Mouse (Mus musculus) B cell, adult 2 months (primary cell): ENCODE measurements around the gene Gramd2.

Experiments used
- DNase-seq, 2 experiments: peaks; one replicate each; pipeline ENCODE4 v3.0.0; 2022

Gene Gramd2

GRCm38 (mm10) chr9:59668473-59668872, 11.5 kb upstream of the Gramd2 start:
- DNase-seq, result no peak

GRCm38 (mm10) chr9:59669172-59669571, 10.8 kb upstream of the Gramd2 start:
- no peak for DNase-seq

- no peak for DNase-seq
These were observed 7.6 kb upstream of the Gramd2 start for GRCm38 (mm10) chr9:59672195-59672894.

GRCm38 (mm10) chr9:59673427-59673826, 6.5 kb upstream of the Gramd2 start:
- no peak for DNase-seq

GRCm38 (mm10) chr9:59675598-59675997, 4.3 kb upstream of the Gramd2 start:
- DNase-seq, result no peak

- DNase-seq, result peak; percentile 37 to 51
These were observed 1.6 kb upstream of the Gramd2 start for GRCm38 (mm10) chr9:59678313-59678712.

GRCm38 (mm10) chr9:59680534-59680875, 561 bp downstream of the Gramd2 start:
- DNase-seq, result no peak

- DNase-seq, result no peak
These were observed 4.1 kb downstream of the Gramd2 start for GRCm38 (mm10) chr9:59684020-59684419.

- no peak for DNase-seq
These were observed 7.6 kb downstream of the Gramd2 start for GRCm38 (mm10) chr9:59687416-59688046.

GRCm38 (mm10) chr9:59691635-59692094, 11.7 kb downstream of the Gramd2 start:
- no peak for DNase-seq

- DNase-seq, result no peak
These were observed 12.2 kb downstream of the Gramd2 start for GRCm38 (mm10) chr9:59692145-59692544.

- no peak for DNase-seq
These were observed 14.9 kb downstream of the Gramd2 start for GRCm38 (mm10) chr9:59694571-59695450.

- no peak for DNase-seq
These were observed 15.5 kb downstream of the Gramd2 start for GRCm38 (mm10) chr9:59695451-59695813.

GRCm38 (mm10) chr9:59696381-59696780, 16.4 kb downstream of the Gramd2 start:
- DNase-seq, result no peak

- DNase-seq, result no peak
These were observed 21.1 kb downstream of the Gramd2 start for GRCm38 (mm10) chr9:59701094-59701493.

- DNase-seq, result no peak
These were observed 23.2 kb downstream of the Gramd2 start for GRCm38 (mm10) chr9:59703099-59703498.

GRCm38 (mm10) chr9:59706850-59707825, 27.2 kb downstream of the Gramd2 start:
- peak in 1 of 2 experiments; percentile 8 for DNase-seq

GRCm38 (mm10) chr9:59709225-59709624, 29.3 kb downstream of the Gramd2 start:
- DNase-seq, result no peak

GRCm38 (mm10) chr9:59716275-59716898, 36.4 kb downstream of the Gramd2 start:
- no peak for DNase-seq

GRCm38 (mm10) chr9:59718237-59718636, 38.3 kb downstream of the Gramd2 start:
- no peak for DNase-seq

- no peak for DNase-seq
These were observed 41.2 kb downstream of the Gramd2 start for GRCm38 (mm10) chr9:59721144-59721543.

- DNase-seq, result peak; percentile 70 to 73
These were observed 43.2 kb downstream of the Gramd2 start for GRCm38 (mm10) chr9:59723096-59723657.
